Mouse (Mus musculus) hindlimb bud, embryonic 11.5 days (tissue): ENCODE data around the gene Slc10a3.
"Not testable (repeated sequence)": the region's sequence is repeated elsewhere in the genome, so short reads cannot be mapped to it uniquely, and the experiment has no call there.

ENCODE experiments used
- DNase-seq: peaks from one replicate; pipeline ENCODE4 v3.0.0-alpha.2; 2012; ENCODE audit warnings: low read depth, low spot score; ENCODE audit errors: extremely low spot score

The Slc10a3 gene

DNA sequence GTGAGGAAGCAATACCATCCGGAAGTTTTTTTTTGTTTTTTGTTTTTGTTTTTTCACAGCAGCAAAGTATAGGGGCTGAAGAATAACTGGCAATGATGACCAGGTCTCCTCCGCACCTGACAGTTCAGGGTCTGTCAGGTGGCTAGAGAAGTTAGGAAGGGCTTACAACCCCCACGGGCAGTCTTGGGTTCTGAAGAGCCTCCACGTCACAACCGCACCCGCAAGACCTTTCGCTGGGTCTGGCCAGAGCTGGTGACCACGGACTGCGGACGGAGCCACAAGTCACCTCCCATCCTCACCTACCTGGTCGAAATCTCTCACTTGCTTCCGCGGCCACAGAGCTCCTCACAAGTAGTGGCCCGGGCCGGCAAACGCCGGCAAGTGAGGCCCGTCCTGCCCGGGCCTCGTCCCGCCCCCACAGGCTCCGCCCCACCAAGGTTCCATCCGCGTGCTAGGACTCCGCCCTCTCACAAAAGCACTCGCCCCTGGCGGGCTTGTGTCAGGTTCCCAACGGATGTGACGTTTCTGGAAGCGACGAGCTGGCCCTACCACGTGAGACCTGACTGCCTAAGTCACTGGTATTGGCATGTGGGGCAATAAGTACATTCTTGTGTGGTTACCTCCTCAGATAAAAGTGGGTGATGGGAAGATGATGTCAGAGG lies at the start of gene Slc10a3, which contains the start of gene Ubl4a:
TSS of gene Slc10a3 (minus strand) at position 462 of the 662 bp plus-strand sequence.
TSS of gene Ubl4a (minus strand) at position 331 of the 662 bp plus-strand sequence.
- no peak for DNase-seq

DNA sequence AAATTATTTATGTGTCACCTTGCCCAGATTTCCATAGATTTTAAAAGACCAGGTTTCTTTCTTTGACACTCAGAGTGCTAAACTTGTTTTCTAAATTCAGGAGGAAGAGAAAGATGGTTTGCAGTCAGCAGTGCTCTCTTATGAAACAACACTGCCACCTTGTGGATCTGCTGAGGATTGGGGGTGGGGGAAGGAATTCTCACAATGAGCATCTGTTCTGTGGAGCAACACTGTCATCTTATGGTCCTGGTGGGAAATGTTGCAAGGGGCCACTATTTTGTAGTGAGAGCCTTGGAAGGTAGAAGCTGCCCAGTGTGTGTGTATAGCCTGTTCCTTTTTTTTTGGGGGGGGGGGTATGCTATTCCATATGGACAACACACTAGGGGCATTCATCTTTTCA lies 40.2 kb upstream of the Slc10a3 start:
- DNase-seq: no peak

DNA sequence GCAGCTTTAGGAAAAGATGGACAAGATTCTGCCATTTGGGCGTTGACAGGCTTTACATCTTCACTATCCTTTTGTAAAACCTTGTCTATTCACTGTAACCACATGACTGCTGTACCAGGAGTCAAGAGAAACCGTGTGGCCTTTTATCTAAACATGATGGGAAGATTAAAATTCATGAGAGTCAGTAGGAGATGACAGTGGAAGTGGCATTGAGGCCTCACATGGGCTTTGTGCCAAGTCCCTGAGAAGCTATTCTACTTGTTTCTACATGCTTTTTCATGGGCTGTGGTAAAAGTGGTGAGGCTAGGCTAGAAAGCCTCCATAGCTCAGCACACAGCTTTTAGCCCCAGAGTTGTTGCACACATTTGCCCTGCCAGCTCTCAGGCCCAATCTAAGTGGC lies 35.2 kb upstream of the Slc10a3 start:
- DNase-seq: no peak

DNA sequence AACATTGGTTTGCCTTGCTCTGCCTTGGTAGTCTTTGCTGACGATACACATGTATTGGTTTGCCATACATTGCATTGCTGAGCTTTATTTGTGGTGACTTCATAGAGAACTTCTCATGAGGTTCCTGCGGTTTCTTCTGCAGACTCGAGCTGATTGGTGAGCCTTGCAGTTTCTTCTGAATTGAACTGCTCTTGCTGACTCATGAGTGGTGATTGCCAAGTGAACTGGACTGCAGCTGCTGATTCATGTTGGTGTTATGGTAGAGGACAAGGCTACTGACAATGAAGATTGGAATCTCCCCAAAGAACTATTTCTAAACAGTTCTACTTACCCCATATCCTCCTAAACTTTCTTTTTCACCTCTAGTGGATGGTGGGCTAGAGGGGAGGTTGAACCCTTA lies 27.0 kb upstream of the Slc10a3 start:
- DNase-seq: no peak

DNA sequence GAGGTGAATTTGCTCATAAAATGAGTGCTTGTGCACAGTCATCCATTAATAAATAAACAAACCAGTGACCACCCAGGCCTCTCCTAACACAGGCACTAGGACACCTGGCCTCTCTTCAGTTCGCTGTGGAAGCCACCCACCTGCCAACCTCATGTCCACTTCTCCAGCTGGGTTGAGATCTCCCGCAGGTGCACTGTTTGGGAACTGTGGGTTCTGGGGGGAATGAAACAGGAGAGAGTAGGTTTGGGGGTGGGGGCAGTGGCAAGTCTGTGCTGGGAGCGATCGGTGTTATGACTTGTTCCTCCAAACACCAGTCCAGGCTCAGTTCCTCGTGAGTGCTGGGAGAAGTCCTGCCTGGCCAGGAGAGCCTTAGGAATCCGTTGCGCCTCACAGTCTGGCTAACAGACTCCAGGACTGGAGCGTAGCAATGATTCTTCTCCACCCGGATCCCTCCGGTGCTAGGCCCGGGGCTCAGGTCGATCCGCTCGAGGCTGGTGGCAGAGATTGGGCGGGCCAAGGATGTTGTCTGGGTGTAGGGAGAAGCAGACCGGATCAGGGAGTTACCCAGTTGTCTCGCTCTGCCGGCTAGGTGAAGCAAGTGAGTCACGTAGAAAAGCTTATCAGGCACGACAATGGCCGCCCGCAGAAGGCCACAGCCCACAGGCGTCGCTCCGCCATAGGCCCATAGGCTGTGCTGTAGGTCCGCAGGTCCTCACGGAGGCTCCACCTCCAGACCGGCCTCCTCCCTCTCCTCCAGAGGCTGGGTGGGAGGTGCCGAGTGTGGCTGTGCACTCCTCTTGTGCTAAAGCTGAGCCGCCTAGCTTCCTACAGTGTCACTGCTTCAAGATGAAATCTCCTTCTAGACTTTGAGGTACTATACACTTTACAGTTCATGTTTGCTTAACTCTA lies 19.6 kb upstream of the Slc10a3 start, which contains the start of the genes Fam3a and Ikbkg:
TSS of gene Fam3a (minus strand) at position 738 of the 909 bp plus-strand sequence.
TSS of gene Ikbkg (plus strand) at position 756 of the 909 bp plus-strand sequence.
- DNase-seq: no peak

DNA sequence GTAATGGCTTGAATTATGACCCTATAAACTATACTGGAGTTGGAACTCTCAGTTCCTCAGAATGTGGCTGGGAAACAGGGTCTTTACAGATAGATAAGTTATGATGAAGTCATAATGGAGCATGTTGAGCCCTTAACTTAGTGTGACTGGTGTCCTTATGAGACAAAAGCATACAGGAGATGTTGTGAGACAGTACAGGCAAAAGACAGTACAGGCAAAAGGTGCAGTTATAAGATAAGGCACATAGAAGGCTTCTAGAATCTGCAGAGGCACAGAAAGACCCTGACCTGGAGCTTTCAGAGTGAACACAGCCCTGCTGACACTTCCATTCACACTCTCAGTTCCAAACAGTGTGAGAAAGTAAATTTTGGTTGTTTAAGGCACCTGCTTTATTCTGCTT lies 15.0 kb upstream of the Slc10a3 start:
- no peak for DNase-seq

DNA sequence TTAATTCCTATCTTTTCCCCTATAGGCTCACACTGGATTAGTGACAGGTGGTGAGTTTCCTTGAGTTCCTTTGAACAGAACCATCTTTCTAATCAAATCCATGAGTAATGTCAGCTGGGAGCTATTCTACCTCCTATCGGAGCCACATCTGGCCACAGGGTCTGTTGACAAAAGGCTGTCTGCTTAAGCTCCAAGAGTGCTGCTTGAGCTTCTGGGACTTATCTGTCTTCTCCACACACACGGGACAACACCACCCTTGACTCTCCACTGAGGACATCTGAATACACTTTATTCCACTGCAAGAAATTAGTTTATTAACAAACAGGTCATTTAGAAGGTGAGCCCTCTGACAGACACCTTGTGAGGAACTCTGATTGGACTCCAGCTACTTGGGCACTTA lies 11.3 kb upstream of the Slc10a3 start:
- DNase-seq: no peak

DNA sequence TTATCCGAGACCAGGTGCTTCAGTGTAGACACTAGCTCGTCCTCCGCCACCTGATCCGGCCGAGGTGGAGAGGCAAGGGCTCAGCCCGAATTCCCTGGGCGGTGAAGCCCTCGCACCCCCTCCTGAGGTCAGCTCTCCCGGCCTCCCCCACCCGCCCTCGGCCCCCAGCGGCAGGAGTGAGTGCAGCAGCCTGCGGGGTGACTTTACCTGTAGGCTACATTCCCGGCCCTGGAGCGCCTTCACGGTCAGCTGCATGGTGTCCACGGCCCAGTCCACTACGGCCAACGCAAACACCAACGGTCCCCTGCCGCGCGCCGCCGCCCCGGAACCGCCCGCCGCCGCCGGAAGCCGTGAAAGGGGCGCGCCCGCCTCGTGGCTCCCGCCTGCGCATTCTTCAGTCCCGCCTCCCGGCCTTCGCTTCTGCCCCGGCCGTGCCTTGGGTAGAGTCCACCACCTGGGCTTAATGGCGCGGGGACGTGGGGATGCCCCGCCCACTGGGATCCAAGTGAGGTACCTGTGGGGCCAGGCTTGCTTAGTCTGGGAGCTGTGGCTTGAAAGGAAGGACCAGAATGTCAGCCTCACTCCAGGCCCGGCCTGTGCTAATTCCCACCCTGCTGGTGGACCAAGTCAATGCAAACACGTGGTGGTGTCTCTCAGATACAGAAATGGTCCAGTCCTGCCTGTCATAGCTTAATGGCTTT lies 4.8 kb downstream of the Slc10a3 start:
- no peak for DNase-seq

DNA sequence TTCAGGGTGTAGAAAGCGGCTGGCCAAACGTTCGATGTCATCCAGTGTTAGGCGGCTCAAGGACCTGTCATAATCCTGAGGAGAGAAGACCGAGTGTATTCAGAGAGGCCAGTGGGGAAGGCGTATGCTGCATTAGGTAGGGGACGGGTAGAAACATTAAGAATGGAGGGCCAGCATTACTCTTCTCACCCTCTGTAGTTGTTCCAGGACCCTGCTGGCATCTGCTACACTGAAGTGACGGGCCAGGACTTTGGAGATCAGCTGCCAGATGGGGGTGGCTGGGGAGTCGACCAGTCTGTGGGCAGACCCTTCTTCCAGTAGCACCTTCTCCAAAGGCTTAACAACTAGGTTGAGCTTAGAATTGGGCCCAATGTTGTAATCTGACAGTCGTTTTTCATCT lies 5.6 kb downstream of the Slc10a3 start:
- DNase-seq: no peak

DNA sequence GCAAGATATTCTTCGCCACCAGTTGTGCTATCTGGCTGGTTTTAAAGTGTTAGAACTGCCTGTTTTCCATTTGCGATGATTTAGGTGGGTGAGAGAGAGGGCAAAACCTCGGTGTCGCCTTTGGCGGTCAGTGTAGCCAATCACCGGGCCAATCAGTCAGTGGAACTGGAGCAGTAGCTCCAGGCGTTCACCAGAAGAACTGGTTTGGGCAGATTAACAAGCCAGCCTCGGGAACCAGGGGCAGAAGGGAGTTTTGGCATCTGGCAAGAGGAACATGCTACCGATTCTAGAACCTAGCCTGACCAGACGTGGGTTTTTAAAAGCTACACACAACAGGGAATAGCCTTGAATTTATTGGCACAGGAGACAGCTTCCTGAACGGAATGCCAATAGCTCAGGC lies 14.0 kb downstream of the Slc10a3 start:
- DNase-seq: no peak

DNA sequence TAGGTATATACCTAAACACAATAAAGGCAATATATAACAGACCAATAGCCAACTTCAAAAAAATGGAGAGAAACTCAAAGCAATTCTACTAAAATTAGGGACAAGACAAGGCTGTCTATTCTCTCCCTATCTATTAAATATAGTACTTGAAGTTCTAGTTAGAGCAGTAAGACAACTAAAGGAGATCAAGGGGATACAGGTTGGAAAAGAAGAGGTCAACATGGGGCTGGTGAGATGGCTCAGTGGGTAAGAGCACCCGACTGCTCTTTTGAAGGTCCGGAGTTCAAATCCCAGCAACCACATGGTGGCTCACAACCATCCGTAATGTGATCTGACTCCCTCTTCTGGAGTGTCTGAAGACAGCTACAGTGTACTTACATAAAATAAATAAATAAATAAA lies 16.1 kb downstream of the Slc10a3 start:
- DNase-seq: not testable (repeated sequence)

DNA sequence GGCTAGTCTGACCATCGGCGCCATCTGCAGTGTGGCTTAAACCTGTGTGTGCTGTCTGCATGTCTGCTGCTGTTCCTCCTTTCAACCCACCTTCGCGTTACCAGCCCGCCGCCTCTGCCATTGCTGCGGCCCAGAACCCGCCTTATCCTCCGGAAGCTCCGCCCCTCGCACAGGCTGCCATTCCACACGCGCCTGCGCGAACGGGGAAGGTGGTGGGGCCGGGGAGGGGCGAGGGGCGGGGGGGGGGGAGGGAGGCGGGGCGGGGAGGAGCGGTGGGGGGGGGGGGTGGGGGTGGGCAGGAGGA lies 19.7 kb downstream of the Slc10a3 start, which contains the start of gene Lage3:
TSS of gene Lage3 (minus strand) at position 152 of the 304 bp plus-strand sequence.
- DNase-seq: no peak

DNA sequence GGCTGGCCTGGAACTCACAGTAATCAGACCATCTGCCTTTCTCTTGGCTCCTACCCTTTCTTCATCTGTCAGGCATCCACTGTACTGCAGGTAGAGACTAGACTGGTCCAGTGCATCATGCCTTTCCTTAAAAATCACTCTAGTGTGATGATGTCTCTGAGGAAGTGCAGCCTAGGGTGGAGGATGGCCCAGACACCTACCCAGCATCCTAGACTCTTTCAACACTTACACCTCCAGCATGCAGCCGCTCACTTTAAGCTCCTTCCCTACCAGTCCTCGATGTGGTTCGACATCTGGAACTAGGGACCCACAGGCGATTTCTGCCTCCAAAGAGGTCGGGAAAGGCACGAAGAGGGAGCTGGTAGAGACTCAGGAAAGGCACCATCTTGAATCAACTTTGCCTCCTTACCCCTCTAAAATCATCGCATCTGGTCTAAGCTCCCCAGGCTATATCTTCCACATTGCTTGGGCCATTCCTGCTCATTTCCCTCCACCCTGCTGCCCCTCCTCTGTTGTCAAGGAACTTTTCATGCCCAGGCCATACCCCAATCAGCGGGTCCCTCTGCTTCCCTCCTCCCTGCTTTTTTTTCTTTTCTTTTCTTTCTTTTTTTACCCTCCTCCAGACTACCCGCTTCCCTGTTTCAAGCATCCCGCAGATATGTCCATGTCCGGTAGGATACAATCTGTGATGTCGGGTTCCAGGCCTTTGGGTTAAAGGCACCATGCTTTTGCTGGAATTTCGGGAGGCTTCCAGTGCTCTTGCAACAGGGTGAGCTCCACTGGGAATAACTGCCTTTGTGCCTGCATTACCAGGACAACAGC lies 20.3 kb downstream of the Slc10a3 start:
- DNase-seq: no peak

DNA sequence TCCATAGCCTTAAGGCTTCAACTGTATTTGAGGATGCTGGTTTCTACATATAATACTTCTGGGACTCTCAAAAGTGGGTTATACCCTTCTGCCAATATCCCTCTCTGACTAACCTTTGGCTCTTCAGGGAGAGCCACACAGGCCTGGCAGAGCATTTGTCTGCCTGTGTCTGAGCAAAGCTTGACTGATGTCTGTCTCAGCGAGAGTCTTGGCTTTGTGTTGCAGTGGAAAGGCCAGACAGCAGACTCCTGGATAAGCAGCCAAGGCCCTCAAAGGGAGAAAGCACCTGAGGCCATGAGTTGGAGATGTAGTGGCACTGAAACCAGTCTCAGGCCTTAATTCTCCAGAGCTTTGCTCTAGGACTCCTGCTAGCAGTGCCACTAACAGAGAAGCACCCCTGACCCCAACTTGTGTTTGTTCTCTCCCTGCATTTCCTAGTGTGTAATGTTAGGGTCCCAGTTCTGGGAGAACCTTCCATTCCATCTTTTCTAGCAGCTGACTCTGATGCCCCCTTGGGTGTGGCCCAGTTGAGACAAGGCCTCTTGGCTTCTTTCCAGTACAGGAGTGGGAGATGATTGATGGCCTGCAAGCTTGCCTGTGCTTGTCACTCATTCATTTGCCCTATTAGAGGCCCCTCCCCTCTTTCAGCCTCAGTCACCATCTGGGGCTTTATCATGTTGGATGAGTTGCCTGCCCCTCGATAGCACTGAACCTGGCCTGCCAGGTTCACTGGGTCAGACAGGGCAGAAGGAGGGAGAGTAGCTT lies 42.8 kb downstream of the Slc10a3 start:
- no peak for DNase-seq

DNA sequence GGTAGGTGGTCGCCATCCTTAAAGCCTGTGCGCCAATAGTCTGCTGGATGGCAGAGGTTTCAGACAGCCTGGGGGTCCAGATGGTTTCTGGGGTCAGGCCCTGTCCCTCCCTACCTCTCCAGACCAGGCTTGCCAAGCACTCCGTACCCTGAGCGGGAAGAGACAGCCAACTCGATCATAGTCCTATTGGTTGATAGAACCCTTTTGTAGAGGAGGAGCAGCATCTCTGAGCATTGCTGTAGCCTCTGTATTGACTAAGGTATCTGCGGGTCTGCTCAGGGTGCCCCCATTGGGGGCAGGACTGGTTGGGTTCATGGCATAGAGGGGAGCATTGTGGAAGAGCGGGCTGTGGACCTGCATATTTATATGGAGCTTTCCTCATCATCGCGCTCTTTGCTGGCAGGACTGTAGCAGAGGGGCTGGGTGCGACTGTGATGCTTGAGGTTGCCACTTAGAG lies 43.9 kb downstream of the Slc10a3 start:
- no peak for DNase-seq

DNA sequence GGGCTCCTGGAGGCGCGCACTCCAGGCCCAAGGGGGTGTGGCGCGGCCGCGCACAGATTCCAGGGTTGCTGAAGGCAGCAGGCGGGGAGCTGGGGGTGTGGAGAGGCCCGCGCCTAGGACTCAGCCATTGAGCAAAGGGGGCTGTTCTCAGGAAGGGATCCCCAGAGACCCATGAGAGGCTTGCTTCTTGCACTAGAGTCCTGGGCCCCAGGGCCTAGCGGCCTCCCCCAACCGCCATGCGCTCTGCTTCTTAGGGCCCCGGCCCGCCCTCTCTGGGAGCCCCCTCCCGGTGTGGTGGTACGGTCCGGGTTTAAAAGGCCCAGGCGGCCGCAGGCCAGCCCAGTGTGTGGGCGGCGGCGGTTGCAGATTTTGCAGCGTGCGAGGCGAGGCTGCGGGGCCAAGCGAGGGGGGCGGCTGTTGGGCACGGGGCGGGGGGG lies 44.4 kb downstream of the Slc10a3 start, which contains the start of gene Plxna3:
TSS of gene Plxna3 (plus strand) at position 342 of the 437 bp plus-strand sequence.
- DNase-seq: no peak
